ENCODE assay signal across 13 mouse cellular contexts in genomic region chr2:49775735-49776134, GRCm38 (mm10). TPM values are rescaled to one million over a fixed set of nuclear protein-coding genes. Genes with fewer than 3 reads are reported as not detected.
DNase-seq lines count a peak whose midpoint lies in the region; ATAC-seq and TF ChIP-seq lines count a peak whose summit lies in the region.
"Had no signal": no experiment of that assay in that cellular context is flagged by ENCODE, and none has a peak within 500 bp of the region (broad histone marks: within the 10 kb centered on the region; RNA-seq: fewer than 3 reads in every experiment).

No protein-coding gene starts in this region.

- H3K4me2 ChIP-seq in kidney, postnatal 0 days (ENCODE audit: low read length) = no peak overlapping the region
- H3K4me2 ChIP-seq: forebrain, embryonic 13.5 days; heart, embryonic 12.5 days had no signal

- H3K9me3 ChIP-seq in kidney, postnatal 0 days (replicated peaks; ENCODE audit: low read length) = no peaks in the 10 kb centered on the region
- H3K9me3 ChIP-seq: forebrain, embryonic 13.5 days; heart, embryonic 12.5 days had no signal

- no peak overlapping the region for H3K27ac ChIP-seq in kidney, postnatal 0 days
- H3K27ac ChIP-seq in cortical plate, adult 2 months (ENCODE audit: insufficient read depth, low read length) = no peak overlapping the region
- H3K27ac ChIP-seq: forebrain, embryonic 13.5 days had no signal

- peak; percentile 49 for TF ChIP-seq CTCF in kidney, postnatal 0 days (IDR thresholded peaks at IDR 0.05; ENCODE audit: low read depth)
- TF ChIP-seq CTCF in cortical plate, adult 2 months (IDR thresholded peaks at IDR 0.05; ENCODE audit: extremely low read depth, insufficient read depth, low read length) = peak; percentile 24; the same call in 1 of the 2 replicates

- no peak overlapping the region for H3K4me3 ChIP-seq in kidney, postnatal 0 days (replicated peaks; ENCODE audit: low read depth, low read length)
- no peak overlapping the region for H3K4me3 ChIP-seq in cortical plate, adult 2 months (ENCODE audit: insufficient read depth, low read length)
- H3K4me3 ChIP-seq: forebrain, embryonic 13.5 days; heart, embryonic 12.5 days had no signal

- peak; percentile 19 for DNase-seq in adrenal gland, adult 2 months
- no peak for DNase-seq in adrenal gland, adult 8-10 months
- no peak for DNase-seq in kidney, postnatal 0 days (ENCODE audit: low spot score)
- no peak for DNase-seq in kidney, postnatal 14 days
- peak; percentile 59 for DNase-seq in 416B (ENCODE audit: low read depth)
- DNase-seq in cerebellum, postnatal 36 days = no peak
- no peak for DNase-seq in layer of hippocampus, postnatal 14 days (ENCODE audit: low spot score in 2 of 2)
- DNase-seq: B cell, adult 2 months had no signal

- no peaks in the 10 kb centered on the region for H3K27me3 ChIP-seq in kidney, postnatal 0 days (ENCODE audit: insufficient read depth, low read length)
- H3K27me3 ChIP-seq: forebrain, embryonic 13.5 days; heart, embryonic 12.5 days had no signal

- no peak overlapping the region for H3K9ac ChIP-seq in kidney, postnatal 0 days (ENCODE audit: low read depth, low read length)
- H3K9ac ChIP-seq: forebrain, embryonic 13.5 days; heart, embryonic 12.5 days had no signal

- no peak for ATAC-seq in kidney, postnatal 0 days (replicated peaks; ENCODE audit: low FRiP score, low read depth)
- ATAC-seq: inflammation-experienced regulatory T-cells, adult 6 months had no signal

- H3K36me3 ChIP-seq in kidney, postnatal 0 days (ENCODE audit: insufficient read depth, low read length) = no peaks in the 10 kb centered on the region
- H3K36me3 ChIP-seq: heart, embryonic 12.5 days had no signal

- no peak for TF ChIP-seq POLR2A in cortical plate, adult 2 months (IDR thresholded peaks at IDR 0.05; ENCODE audit: extremely low read depth, insufficient read depth, low read length)

- peaks cover 4% of the 10 kb centered on the region; the same call in 1 of the 2 replicates for H3K4me1 ChIP-seq in kidney, postnatal 0 days (replicated peaks; ENCODE audit: insufficient read depth, low read length)
- H3K4me1 ChIP-seq in cortical plate, adult 2 months (ENCODE audit: control insufficient read depth, insufficient read depth, low read length) = 0 out of 2 replicates have a peak, but pooled peaks cover 1% of the 10 kb centered on the region

RNA-seq across cellular contexts. Expression of gene Lypd6b, which starts 11.8 kb away (rescaled TPM):
- 1 to 10 TPM in 1 of 2 experiments, not detected in 1; 1.1 TPM for total RNA-seq in adrenal gland, adult 2 months (2021)
- polyA plus RNA-seq in adrenal gland, adult 2 months (2012; rRNA removed) = 0.06 TPM in 1 of 2 replicates, not detected in the other
- total RNA-seq in adrenal gland, adult 8-10 months (2022) = under 1 TPM in 3 of 4 experiments, not detected in 1; 0.24 to 0.52 (median 0.24) TPM
- polyA plus RNA-seq in kidney, postnatal 0 days (2015; fragmentation: Nextera tagmentation; extraction: Ambion mirVana) = 8.2 and 8.9 TPM in 2 replicates
- 13.4 and 14.2 TPM in 2 replicates for polyA plus RNA-seq in cortical plate, adult 2 months (2012; rRNA removed)
- 1 to 10 TPM; 5.3 to 5.8 TPM for total RNA-seq in layer of hippocampus, postnatal 14 days (2021)
- total RNA-seq: liver, adult 2 months had no signal
- polyA plus RNA-seq: liver, adult 2 months had no signal

Comparison
In these comparisons a context has a peak if more than half of its experiments do, and no peak if none do; other contexts are left out.
1. DNase-seq: peak in adrenal gland, adult 2 months (single experiment) and 416B (single experiment); none in adrenal gland, adult 8-10 months (single experiment), kidney, postnatal 0 days (single experiment), kidney, postnatal 14 days (single experiment), cerebellum, postnatal 36 days (0 of 2) and layer of hippocampus, postnatal 14 days (0 of 2).